Mouse (Mus musculus) mouse embryonic stem cell (cell line): Measurements from ENCODE around the gene Klrd1.
"Not testable (repeated sequence)": the region's sequence is repeated elsewhere in the genome, so short reads cannot be mapped to it uniquely, and the experiment has no call there.

Experiments
- in situ Hi-C, 2 experiments: fragments of 300-500 bp; cut with MboI; formaldehyde crosslinking; loops; 1 replicate in 1 of 2; 3 replicates in 1 of 2; pipeline ENCODE4 v1.14.3; 2019 to 2020; ENCODE audit warnings: low sequenced_read_pairs in 2 of 2, low pct_unique_long_range_greater_than_20kb in 1 of 2, mixed read lengths in 1 of 2; ENCODE audit not compliant: unreplicated experiment in 1 of 2

The Klrd1 gene

DNA sequence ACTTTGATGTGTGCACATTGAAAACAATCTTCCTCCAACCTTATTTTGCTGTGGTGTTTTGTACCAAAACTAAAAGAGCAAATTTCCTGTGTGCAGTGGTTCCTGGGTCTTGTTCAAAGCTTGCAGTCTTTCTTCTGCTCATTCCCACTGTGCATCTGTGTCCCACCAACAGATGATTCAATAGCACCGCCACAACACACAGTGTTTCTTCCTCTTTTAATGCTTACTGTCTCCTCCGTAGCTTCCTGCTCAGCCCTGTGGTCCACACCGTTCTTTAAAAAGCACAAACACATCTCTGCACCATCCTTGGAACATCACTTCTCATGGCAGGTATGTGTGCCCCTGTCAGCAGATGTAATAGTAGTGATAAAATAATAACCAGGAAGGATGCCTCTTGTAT lies at the start of gene Klrd1:
Gene Klrd1, plus strand, starts transcription at position 275 of the 400 bp plus-strand sequence.
- in situ Hi-C loops: no loop called here

DNA sequence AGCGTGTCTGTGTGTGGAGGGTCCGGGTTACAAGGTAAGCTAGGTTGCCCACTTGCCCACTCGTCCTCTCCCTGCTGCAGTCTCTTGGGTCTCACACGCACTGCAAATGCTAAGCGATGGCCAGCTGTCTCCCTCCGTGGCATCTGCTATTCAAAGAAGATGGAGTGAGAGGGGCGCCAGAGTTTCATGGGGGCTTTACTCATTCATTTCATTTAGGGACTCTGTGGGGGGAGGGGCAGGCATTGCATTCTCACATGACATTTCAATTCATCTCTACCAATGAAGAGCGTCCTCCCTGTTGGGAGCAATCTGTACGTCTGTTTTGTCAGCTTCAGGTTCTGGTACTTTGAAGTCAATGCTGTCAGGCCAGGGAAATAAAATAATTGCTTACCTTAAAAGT lies 49.7 kb upstream of the Klrd1 start:
- in situ Hi-C loops: loop anchor here in 1 of 2 experiments (25.0 kb wide), 1 partner anchor 705 kb away; the partner anchor contains the start of genes Gm44511 and Klrb1b

DNA sequence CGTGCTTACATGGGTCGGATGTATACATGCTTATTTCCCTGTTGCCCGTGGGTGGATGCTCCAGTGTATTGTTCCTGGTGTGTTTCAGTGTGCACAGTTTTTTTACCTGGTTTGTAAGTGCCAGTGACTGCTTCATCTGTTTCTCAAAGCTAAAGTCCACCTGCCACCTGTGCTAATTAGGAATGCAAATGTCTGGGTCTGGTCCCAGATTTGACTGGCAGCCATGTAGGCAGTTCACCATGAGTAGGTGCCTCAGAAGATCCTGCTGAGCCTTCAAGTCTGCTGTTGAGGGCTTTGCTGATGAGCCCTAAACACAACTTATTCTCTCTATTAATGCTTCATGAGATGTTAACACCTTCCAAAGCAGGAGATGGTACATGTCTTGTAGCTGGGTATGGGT lies 49.0 kb upstream of the Klrd1 start:
- in situ Hi-C loops: loop anchor here in 1 of 2 experiments (25.0 kb wide), 1 partner anchor 705 kb away; the partner anchor contains the start of genes Gm44511 and Klrb1b

DNA sequence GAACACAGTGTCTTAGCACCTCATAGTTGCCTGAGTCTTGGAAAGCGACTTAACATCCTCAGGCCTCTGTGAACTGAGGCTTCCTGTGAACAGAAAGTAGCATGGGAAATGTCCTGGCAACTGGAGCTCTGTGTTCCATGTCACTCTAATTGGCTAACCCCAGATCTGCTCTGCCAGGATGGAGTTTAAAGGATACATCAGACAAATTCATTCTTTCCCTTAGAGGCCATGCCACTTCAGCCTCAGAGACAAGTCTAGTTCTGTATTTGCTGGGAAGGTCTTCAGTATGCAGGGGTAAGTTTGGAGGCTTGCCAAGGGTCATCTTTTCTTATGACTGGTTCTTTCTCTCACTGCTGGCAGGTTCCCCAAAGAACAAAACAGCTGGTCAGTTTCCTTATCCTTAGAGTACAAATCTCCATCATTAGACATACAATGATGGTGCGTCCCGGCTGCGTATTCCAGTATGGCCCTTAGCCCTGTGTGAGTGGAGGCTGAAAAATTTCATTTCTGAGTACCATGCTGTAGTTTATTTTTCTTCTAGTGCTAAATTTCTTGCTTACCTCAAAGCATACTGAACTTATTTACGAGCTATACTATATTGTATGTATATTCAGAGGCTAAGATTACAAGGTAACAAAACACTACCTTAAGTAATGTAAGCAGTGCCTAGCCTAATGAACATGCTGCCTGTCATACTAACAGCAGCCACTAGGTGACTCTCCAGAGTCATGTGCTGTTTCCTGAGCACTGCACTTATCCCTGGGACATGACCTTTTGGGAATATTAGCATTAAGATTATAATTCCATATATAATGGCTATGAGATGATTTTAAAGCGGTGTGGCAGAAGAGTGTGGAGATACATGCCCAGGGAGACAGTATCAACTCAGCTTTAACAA lies 47.6 kb upstream of the Klrd1 start:
- in situ Hi-C loops: loop anchor here in 1 of 2 experiments (25.0 kb wide), 1 partner anchor 707 kb away; the partner anchor contains the start of genes Gm44511 and Klrb1b

DNA sequence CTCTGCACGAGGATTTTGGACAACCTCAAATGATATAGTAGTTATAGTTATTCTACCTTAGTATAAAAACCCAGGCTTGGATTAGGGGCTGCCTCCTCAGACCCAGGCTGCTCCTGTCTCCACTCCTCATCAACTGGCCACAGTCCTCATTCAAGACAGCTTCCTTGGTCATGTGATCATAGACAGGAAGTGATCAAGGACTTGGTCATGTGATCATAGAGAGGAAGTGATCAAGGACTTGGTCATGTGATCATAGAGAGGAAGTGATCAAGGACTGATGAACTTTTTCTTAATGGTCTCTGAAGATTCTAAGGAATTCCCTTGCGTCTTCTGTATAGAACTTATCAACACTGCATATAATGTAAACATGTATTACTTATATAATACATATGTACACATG lies 44.3 kb upstream of the Klrd1 start:
- in situ Hi-C loops: loop anchor here in 1 of 2 experiments (25.0 kb wide), 1 partner anchor 710 kb away; the partner anchor contains the start of genes Gm44511 and Klrb1b

DNA sequence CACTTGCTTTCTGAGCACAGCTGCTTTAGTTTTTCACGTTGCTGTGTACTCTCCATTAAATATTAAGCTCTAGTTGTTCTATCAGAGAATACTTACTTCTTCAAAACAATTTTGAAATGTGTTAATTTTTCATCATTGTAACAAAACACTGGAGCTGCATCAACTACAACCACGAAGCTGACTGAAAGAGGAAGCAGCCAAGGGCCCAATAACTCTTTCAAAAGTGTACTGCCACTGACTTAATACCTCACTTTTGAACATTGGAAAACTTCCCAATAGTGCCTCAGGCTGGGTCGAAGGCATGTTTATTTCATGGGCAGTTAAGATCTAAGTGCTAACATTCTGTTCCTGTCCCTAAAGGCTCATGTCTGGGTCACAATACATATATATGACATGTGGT lies 43.6 kb upstream of the Klrd1 start:
- in situ Hi-C loops: loop anchor here in 1 of 2 experiments (25.0 kb wide), 1 partner anchor 711 kb away; the partner anchor contains the start of genes Gm44511 and Klrb1b

DNA sequence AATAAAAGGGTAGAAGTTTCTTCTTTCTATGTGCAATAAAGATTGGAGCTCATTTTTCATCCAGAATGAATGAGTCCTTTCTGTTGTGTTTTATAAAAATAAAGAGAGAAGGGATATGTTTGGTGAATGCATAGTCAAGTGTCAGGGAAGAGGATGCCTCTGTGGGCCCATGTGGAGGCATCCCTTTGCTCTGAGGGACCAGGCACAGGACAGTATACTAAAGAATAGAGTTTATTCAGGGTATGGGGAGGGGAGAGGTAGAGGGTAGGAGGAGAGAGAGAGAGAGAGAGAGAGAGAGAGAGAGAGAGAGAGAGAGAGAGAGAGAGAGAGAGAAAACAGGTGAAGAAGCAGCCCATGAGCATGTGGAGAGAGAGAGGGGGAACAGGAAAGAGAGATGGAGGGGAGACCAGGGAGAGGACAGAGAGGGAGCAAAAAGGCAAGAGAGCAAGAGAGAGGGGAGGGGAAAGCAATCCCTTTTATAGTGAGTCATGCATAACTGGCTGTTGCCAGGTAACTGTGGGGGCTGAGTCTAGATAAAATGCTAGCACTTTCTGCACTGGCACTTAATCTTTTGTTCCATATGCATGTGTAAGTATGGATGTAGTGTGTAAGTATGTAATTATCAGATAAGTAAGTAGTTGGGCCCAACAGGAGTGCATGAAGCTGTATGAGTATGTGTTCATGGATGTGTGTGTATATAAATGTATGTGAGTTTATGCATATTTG lies 34.1 kb upstream of the Klrd1 start:
- in situ Hi-C loops: no loop called here

DNA sequence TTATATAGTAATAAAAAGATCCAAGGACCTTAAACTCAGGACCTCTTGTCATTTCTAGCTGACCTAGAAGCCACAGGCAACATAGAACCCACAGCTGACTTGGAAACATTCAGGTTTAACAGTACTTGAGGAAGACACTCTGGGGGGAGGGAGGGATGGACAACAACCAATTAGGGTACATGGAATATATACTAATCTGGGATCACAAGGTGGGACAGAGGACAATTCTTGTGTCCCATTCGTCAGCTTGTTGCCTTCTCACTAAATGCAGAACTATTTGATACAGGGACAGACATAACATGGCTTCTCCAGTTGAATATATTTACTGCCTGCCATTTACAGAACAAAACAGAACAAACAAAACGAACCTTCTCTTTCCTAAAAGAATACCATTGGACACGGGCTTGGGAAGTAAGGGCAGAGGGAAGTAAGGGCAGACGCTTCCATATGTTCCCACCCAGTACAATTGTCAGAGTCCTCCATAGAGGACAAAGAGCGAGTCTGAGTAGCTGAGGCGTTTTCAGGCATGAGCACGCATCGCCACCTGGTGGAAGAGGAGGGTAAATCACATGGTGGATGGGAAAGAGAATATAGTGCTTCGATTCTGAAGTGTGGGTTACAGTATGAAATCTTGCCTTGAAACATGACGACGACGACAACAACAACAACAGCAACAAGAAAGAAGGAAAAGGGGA lies 32.5 kb upstream of the Klrd1 start:
- in situ Hi-C loops: no loop called here

DNA sequence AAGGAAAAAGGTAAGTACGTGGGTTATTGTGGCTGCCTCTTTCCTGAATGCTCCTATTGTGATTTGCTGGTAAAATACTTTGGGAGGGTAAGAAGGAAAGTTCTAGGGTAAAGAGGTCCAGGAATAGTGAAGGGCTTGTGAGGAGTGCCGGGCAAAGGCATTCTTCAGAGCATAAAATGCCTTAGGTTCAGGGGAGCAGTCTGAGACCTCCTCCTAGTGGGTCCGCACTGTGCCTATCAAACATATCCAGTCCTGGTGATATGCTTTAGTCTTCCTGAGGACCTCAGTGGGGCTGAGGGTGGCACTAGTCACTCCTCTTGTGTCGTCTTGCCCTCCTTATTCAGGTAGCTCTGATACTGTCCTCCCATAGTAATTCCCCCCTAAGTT lies 31.9 kb upstream of the Klrd1 start:
- in situ Hi-C loops: no loop called here

DNA sequence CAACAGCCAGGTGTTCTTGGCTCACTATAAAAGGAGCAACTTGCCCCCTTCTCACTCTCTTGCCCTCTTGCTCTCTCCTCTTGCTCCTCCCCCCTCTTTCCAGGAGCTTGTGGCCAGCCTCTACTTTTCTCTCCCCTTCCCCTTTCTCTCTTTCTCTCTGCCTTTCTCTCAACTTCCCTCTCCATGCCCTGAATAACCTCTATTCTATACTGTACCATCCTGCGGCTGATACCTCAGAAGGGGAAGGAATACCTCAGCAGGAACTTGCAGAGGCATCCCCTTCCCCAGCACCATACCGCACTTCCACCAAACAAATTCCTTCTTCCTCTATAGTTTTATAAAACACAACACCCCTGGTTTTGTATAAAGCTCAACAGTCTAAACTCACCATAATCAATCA lies 26.3 kb upstream of the Klrd1 start:
- in situ Hi-C loops: no loop called here

DNA sequence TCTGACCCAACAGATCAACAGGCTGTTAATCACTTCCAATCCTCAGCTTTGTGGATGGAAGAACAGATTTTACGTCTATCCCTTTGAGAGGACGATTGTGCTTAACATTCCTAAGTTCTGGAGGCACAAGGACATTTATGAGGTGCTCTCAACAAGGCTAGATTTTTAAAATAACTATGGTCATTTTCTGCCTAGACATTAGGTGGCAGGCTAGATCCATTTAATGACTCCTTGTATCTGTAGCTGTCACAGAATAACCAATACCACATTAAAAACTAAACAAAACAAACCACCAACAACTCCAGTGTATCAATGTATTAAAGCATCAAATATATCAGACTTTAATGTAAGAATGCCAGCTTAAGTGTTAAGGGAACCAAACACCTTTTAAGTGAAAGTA lies 16.3 kb upstream of the Klrd1 start:
- in situ Hi-C loops: no loop called here

DNA sequence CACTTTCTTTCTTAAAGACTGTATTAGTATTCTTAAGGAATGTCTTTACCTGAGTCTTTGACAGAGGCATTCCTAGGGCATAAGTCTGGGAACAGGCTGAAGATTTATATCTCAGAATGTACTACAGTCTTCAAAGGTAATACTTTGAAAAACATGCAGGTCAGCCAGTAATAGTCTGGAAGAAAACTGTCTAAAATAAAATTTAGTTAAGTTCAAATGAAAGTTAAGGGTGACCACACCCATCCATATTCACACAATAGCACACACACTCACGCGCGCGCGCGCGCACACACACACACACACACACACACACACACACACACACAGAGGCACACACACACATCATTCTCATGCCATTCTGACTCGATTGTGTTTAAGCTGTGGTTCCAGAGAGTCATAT lies 14.0 kb upstream of the Klrd1 start, which contains the start of gene Klre1:
Gene Klre1, plus strand, starts transcription at position 301 of the 400 bp plus-strand sequence.
- in situ Hi-C loops: no loop called here

DNA sequence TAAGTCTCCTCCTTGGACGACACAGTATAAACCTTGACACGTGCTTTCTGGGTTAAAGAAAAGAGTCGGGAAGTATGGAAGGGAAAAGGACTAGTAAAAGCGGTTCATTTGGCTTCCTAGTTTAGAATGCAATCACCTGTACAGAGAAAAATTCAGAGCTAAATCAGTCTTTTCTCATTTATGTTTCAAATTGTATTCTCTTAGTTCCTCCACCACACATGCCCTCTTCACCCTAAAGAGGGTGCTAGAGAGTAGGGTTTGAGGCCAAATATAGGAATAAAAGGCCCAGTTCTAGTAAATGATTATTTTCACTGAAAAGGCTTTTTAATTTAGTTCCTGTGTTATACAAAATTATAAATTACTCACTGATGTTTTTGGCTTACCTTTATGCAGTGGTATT lies 10.3 kb upstream of the Klrd1 start:
- in situ Hi-C loops: no loop called here

DNA sequence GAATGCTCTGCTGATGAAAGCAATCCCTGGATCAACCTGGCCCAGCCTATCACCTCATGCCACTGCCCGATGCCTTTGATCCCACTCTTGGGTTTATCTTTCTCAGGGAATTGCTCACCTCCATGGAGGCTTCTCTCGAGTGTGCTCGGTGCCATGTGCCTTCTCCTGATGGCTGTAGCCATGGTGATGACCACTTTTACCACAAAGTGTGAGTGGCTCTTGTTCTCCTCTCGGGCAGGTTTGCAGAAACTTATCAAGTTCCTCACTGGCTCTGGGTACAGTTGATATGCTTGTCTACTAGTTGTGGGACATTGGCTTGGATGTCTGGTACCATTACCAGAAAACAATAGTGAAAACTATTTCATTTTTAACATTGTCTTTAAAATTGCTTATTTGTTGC lies 9.7 kb upstream of the Klrd1 start:
- in situ Hi-C loops: no loop called here

DNA sequence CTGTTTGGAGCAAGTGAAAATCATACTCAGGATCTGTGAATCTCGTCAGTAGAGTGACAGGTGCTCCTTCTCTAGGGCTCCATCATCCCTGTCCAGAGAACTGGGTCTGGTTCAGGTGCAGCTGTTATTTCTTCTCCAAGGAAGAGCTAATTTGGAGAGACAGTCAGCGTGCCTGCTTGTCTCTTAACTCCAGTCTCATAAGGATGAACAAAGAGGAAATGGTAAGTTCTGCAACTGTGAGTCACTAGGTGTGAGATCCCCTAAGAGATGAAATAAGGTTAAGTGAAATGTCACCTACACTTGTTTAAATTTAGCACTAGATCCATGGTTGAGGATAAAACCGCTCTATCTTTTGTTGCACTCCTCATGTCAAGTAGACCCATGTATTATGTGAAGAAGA lies 8.6 kb upstream of the Klrd1 start:
- in situ Hi-C loops: no loop called here

DNA sequence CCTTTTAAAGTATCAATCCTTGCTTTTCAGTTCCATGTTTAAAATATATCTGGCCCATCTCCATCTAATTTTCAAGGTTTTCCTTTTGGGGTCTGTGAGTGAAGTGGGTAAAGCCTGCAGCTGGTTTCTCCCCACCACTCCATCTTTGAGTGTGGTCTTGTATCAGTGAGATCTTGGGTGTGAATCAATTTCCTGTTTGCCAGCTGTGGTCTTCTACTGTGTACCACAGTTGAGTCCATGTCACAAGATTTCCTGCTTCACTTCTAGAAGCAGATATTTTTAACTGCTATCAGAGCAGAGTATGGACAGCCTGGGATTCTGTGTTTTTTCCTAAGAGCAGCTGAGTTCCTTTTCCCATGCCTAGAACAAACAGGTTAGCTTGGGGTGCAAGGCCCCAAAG lies 16.8 kb downstream of the Klrd1 start:
- in situ Hi-C loops: no loop called here

DNA sequence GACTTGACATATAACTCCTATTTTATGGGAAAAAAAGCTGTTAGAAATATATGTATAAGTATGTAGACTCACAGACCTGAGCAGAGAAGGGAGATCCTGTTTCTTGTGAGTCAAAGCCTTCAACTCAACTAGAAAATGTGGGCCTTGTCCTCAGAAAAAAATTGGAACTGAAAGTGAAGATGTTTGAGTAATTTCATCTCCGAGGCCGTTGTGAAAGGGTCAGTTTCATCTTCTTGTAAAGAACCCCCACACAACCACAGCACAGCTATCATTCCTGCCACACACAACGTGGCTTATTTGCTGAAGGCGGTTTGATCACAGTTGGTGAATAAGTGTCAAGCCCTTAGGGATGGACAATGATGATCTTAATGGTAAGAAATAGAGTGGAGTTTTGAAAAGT lies 32.2 kb downstream of the Klrd1 start, which contains the start of gene Klrk1:
Gene Klrk1, minus strand, starts transcription at position 130 of the 400 bp plus-strand sequence.
- in situ Hi-C loops: no loop called here

DNA sequence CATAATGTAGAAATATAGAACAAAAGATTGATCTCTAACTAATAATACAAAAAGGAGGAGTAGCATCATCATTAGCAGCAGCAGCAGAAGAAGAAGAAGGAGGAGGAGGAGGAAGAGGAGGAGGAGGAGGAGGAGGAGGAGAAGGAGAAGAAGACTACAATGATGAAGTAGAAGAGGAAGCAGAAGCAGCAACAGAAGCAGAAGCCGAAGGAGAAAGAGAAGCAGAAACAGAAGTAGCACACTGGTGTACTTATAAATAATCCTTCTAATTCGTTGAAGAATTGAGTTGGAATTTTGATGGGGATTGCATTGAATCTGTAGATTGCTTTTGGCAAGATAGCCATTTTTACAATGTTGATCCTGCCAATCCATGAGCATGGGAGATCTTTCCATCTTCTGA lies 39.5 kb downstream of the Klrd1 start:
- in situ Hi-C loops: not testable (repeated sequence)

DNA sequence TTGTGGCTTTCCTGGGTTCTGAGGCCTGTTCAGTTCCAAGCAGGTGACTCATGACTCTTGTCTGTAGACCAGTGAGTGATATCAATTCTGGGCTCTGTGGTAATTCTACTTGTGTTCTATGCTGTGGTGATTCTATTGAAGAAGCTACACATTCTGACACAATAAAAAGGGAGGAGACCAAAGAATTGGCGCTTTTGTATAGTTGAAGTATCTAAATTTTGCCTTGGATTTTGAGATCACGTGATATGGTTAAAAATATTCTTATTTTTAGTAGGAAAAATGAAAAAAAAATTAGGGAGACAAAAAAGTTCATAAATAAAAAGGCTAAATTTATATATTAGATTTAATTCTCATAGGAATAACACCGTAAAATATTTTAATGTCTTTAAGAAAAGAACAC lies 51.7 kb downstream of the Klrd1 start, which contains the start of gene Klrc3:
Gene Klrc3, minus strand, starts transcription at position 101 of the 400 bp plus-strand sequence.
- in situ Hi-C loops: not testable (repeated sequence)
